Mouse (Mus musculus): ENCODE results near the gene Syn3. TPM values are rescaled to one million over a fixed set of nuclear protein-coding genes. Genes with fewer than 3 reads are reported as not detected.
A peak's percentile ranks its signal among the peaks of the same experiment; 100 is the strongest.

Gene Syn3
- polyA plus RNA-seq, 2 experiments, result 1.9 to 2.0 TPM

GRCm38 (mm10) chr10:86376392-86377185 is 122.1 kb downstream of the Syn3 start:
- 52% methylated on average over 8 of the region's 8 CpGs for WGBS
- Histone ChIP-seq H3K27ac (replicated peaks; ENCODE audit: low read depth, low read length) (0 out of 2 replicates have a peak overlapping the region, but pooled peaks have one; percentile 43), H3K27me3 (ENCODE audit: control insufficient read depth, insufficient read depth, low read length) (no peaks in the 10 kb centered on the region), H3K9ac (ENCODE audit: low read depth, low read length, severe bottlenecking) (no peak overlapping the region), H3K4me2 (replicated peaks; ENCODE audit: low read depth, low read length, severe bottlenecking) (0 out of 2 replicates have a peak overlapping the region, but pooled peaks have one; percentile 19), H3K36me3 (ENCODE audit: control insufficient read depth, insufficient read depth, low read length) (no peaks in the 10 kb centered on the region), H3K4me3 (replicated peaks; ENCODE audit: low read length) (no peak overlapping the region), H3K9me3 (ENCODE audit: control insufficient read depth, low read length) (no peaks in the 10 kb centered on the region), H3K4me1 (ENCODE audit: control insufficient read depth, insufficient read depth, low read length) (0 out of 2 replicates have a peak, but pooled peaks cover 6% of the 10 kb centered on the region)
- peak; percentile 54 for DNase-seq (ENCODE audit: low spot score)
- no peak for TF ChIP-seq POLR2A (IDR thresholded peaks at IDR 0.05; ENCODE audit: borderline replicate concordance, extremely low read depth, insufficient read depth, insufficient read length)
- peak; percentile 92 for ATAC-seq (ENCODE audit: low FRiP score, low read depth)

- ATAC-seq (ENCODE audit: low FRiP score, low read depth), result 0 out of 2 replicates have a peak, but pooled peaks have one; percentile 2
- 70% methylated on average over 11 of the region's 11 CpGs for WGBS
- no peak overlapping the region for H3K27ac ChIP-seq (replicated peaks; ENCODE audit: low read depth, low read length)
Observed at GRCm38 (mm10) chr10:86375903-86376302, 122.8 kb downstream of the Syn3 start.

GRCm38 (mm10) chr10:86374061-86374460 is 124.6 kb downstream of the Syn3 start:
- DNase-seq (ENCODE audit: low spot score), result no peak
- H3K36me3 ChIP-seq (ENCODE audit: control insufficient read depth, insufficient read depth, low read length), result no peaks in the 10 kb centered on the region
- no peak for TF ChIP-seq POLR2A (IDR thresholded peaks at IDR 0.05; ENCODE audit: borderline replicate concordance, extremely low read depth, insufficient read depth, insufficient read length)
- H3K9ac ChIP-seq (ENCODE audit: low read depth, low read length, severe bottlenecking), result no peak overlapping the region
- WGBS, result 88% methylated on average over 2 of the region's 2 CpGs
- H3K27ac ChIP-seq (replicated peaks; ENCODE audit: low read depth, low read length), result no peak overlapping the region
- H3K9me3 ChIP-seq (ENCODE audit: control insufficient read depth, low read length), result no peaks in the 10 kb centered on the region
- peaks cover 18% of the 10 kb centered on the region for H3K4me1 ChIP-seq (ENCODE audit: control insufficient read depth, insufficient read depth, low read length)
- no peak overlapping the region for H3K4me3 ChIP-seq (replicated peaks; ENCODE audit: low read length)
- no peak for ATAC-seq (ENCODE audit: low FRiP score, low read depth)
- H3K27me3 ChIP-seq (ENCODE audit: control insufficient read depth, insufficient read depth, low read length), result no peaks in the 10 kb centered on the region
- H3K4me2 ChIP-seq (replicated peaks; ENCODE audit: low read depth, low read length, severe bottlenecking), result no peak overlapping the region

More at GRCm38 (mm10) chr10:86375903-86376302, 122.8 kb downstream of the Syn3 start:
- no peak overlapping the region for H3K9ac ChIP-seq (ENCODE audit: low read depth, low read length, severe bottlenecking)
- TF ChIP-seq POLR2A (IDR thresholded peaks at IDR 0.05; ENCODE audit: borderline replicate concordance, extremely low read depth, insufficient read depth, insufficient read length), result no peak
- H3K4me3 ChIP-seq (replicated peaks; ENCODE audit: low read length), result no peak overlapping the region
- no peaks in the 10 kb centered on the region for H3K27me3 ChIP-seq (ENCODE audit: control insufficient read depth, insufficient read depth, low read length)
- H3K9me3 ChIP-seq (ENCODE audit: control insufficient read depth, low read length), result no peaks in the 10 kb centered on the region
- no peak overlapping the region for H3K4me2 ChIP-seq (replicated peaks; ENCODE audit: low read depth, low read length, severe bottlenecking)
- no peak for DNase-seq (ENCODE audit: low spot score)
- no peaks in the 10 kb centered on the region for H3K36me3 ChIP-seq (ENCODE audit: control insufficient read depth, insufficient read depth, low read length)
- 0 out of 2 replicates have a peak, but pooled peaks cover 6% of the 10 kb centered on the region for H3K4me1 ChIP-seq (ENCODE audit: control insufficient read depth, insufficient read depth, low read length)

GRCm38 (mm10) chr10:86371561-86371960 is 127.1 kb downstream of the Syn3 start:
- ATAC-seq (ENCODE audit: low FRiP score, low read depth), result no peak

GRCm38 (mm10) chr10:86369346-86369745 is 129.3 kb downstream of the Syn3 start:
- Histone ChIP-seq H3K27ac (replicated peaks; ENCODE audit: low read depth, low read length) (no peak overlapping the region), H3K27me3 (ENCODE audit: control insufficient read depth, insufficient read depth, low read length) (no peaks in the 10 kb centered on the region), H3K9me3 (ENCODE audit: control insufficient read depth, low read length) (no peaks in the 10 kb centered on the region), H3K4me2 (replicated peaks; ENCODE audit: low read depth, low read length, severe bottlenecking) (no peak overlapping the region), H3K4me1 (ENCODE audit: control insufficient read depth, insufficient read depth, low read length) (peaks cover 36% of the 10 kb centered on the region), H3K9ac (ENCODE audit: low read depth, low read length, severe bottlenecking) (no peak overlapping the region), H3K36me3 (ENCODE audit: control insufficient read depth, insufficient read depth, low read length) (no peaks in the 10 kb centered on the region), H3K4me3 (replicated peaks; ENCODE audit: low read length) (no peak overlapping the region)
- WGBS, result 19% methylated on average over 4 of the region's 4 CpGs
- no peak for TF ChIP-seq POLR2A (IDR thresholded peaks at IDR 0.05; ENCODE audit: borderline replicate concordance, extremely low read depth, insufficient read depth, insufficient read length)
- ATAC-seq (ENCODE audit: low FRiP score, low read depth), result no peak
- no peak for DNase-seq (ENCODE audit: low spot score)

More at GRCm38 (mm10) chr10:86371561-86371960, 127.1 kb downstream of the Syn3 start:
- no peak overlapping the region for H3K4me3 ChIP-seq (replicated peaks; ENCODE audit: low read length)
- no peaks in the 10 kb centered on the region for H3K9me3 ChIP-seq (ENCODE audit: control insufficient read depth, low read length)
- H3K4me2 ChIP-seq (replicated peaks; ENCODE audit: low read depth, low read length, severe bottlenecking), result no peak overlapping the region
- no peak overlapping the region for H3K9ac ChIP-seq (ENCODE audit: low read depth, low read length, severe bottlenecking)
- no peaks in the 10 kb centered on the region for H3K36me3 ChIP-seq (ENCODE audit: control insufficient read depth, insufficient read depth, low read length)
- H3K27ac ChIP-seq (replicated peaks; ENCODE audit: low read depth, low read length), result no peak overlapping the region
- DNase-seq (ENCODE audit: low spot score), result no peak
- H3K27me3 ChIP-seq (ENCODE audit: control insufficient read depth, insufficient read depth, low read length), result no peaks in the 10 kb centered on the region
- peaks cover 28% of the 10 kb centered on the region for H3K4me1 ChIP-seq (ENCODE audit: control insufficient read depth, insufficient read depth, low read length)
- TF ChIP-seq POLR2A (IDR thresholded peaks at IDR 0.05; ENCODE audit: borderline replicate concordance, extremely low read depth, insufficient read depth, insufficient read length), result no peak
